Mouse (Mus musculus) MEL (cell line): ENCODE data around the gene Gpr137.

Experiments
- CHD1 ChIP-seq: IDR thresholded peaks from 2 replicates; pipeline ENCODE4 v1.6.1; 2012; ENCODE audit warnings: low read depth, mild to moderate bottlenecking, inconsistent platforms, low read length, improper control_type of control experiment
- CTCF ChIP-seq, 3 experiments: IDR thresholded peaks in 2 of 3; conservative IDR thresholded peaks in 1 of 3; 2 replicates each; pipeline ENCODE4 v1.5.1; 2011 to 2012; ENCODE audit warnings: low read length in 3 of 3, low read depth in 2 of 3, mild to moderate bottlenecking in 2 of 3, improper control_type of control experiment in 1 of 3, inconsistent platforms in 1 of 3, mixed read lengths in 1 of 3, moderate library complexity in 1 of 3; ENCODE audit not compliant: control insufficient read depth in 1 of 3, insufficient read depth in 1 of 3, poor library complexity in 1 of 3, severe bottlenecking in 1 of 3
- EP300 ChIP-seq, 2 experiments: IDR thresholded peaks; 2 replicates each; pipeline ENCODE4 v1.6.1; 2011; ENCODE audit warnings: improper control_type of control experiment in 2 of 2, low read length in 2 of 2, low read depth in 1 of 2, mild to moderate bottlenecking in 1 of 2
- GABPA ChIP-seq: IDR thresholded peaks from 2 replicates; pipeline ENCODE4 v1.6.1; 2012; ENCODE audit warnings: low read depth, mild to moderate bottlenecking, inconsistent platforms, low read length, improper control_type of control experiment, moderate library complexity
- MAZ ChIP-seq: IDR thresholded peaks from 2 replicates; pipeline ENCODE4 v1.6.1; 2012; ENCODE audit warnings: low read depth, mild to moderate bottlenecking, inconsistent platforms, low read length, improper control_type of control experiment
- NELFE ChIP-seq: IDR thresholded peaks from 2 replicates; pipeline ENCODE4 v1.6.1; 2011; ENCODE audit warnings: low read depth, low read length, improper control_type of control experiment
- NRF1 ChIP-seq: IDR thresholded peaks from 2 replicates; pipeline ENCODE4 v1.6.1; 2014; ENCODE audit warnings: low read depth, mild to moderate bottlenecking, inconsistent platforms, low read length, improper control_type of control experiment, moderate library complexity; ENCODE audit not compliant: poor library complexity, insufficient read depth, severe bottlenecking
- POLR2A ChIP-seq, 2 experiments: IDR thresholded peaks; 2 replicates each; pipeline ENCODE4 v1.6.1; 2011 to 2012; ENCODE audit warnings: low read length in 2 of 2, mild to moderate bottlenecking in 2 of 2, control low read depth in 1 of 2, improper control_type of control experiment in 1 of 2, low read depth in 1 of 2, moderate library complexity in 1 of 2; ENCODE audit not compliant: control insufficient read depth in 1 of 2, insufficient read depth in 1 of 2, poor library complexity in 1 of 2
- POLR2AphosphoS2 ChIP-seq: IDR thresholded peaks from 2 replicates; pipeline ENCODE4 v1.6.1; 2011; ENCODE audit warnings: low read length, improper control_type of control experiment
- TAL1 ChIP-seq: IDR thresholded peaks from 2 replicates; pipeline ENCODE4 v1.6.1; 2012; ENCODE audit warnings: mild to moderate bottlenecking, inconsistent platforms, low read length, moderate library complexity, mixed read lengths
- UBTF ChIP-seq: IDR thresholded peaks from 2 replicates; pipeline ENCODE4 v1.6.1; 2012; ENCODE audit warnings: low read depth, mild to moderate bottlenecking, inconsistent platforms, low read length, improper control_type of control experiment, moderate library complexity, borderline replicate concordance; ENCODE audit not compliant: insufficient read depth
- USF1 ChIP-seq: IDR thresholded peaks from 2 replicates; pipeline ENCODE4 v1.6.1; 2014; ENCODE audit warnings: low read depth, mild to moderate bottlenecking, inconsistent platforms, low read length, improper control_type of control experiment, moderate library complexity

- TF ChIP-seq TAL1 (no peak), USF1 (no peak), CTCF (IDR thresholded peaks at IDR 0.05 in 2 of 3, conservative IDR thresholded peaks at IDR 0.05 in 1 of 3; ENCODE audit: control insufficient read depth in 1 of 3, insufficient read depth in 1 of 3, low read depth in 2 of 3, low read length in 3 of 3, poor library complexity in 1 of 3, severe bottlenecking in 1 of 3) (no peak), GABPA (no peak), POLR2AphosphoS2 (no peak), POLR2A (IDR thresholded peaks at IDR 0.05; ENCODE audit: control insufficient read depth in 1 of 2, insufficient read depth in 1 of 2, low read depth in 1 of 2, low read length in 2 of 2, poor library complexity in 1 of 2) (no peak), NRF1 (no peak), NELFE (no peak), MAZ (no peak), UBTF (no peak), EP300 (IDR thresholded peaks at IDR 0.05; ENCODE audit: low read depth in 1 of 2, low read length in 2 of 2) (no peak), CHD1 (no peak)
Measured at GRCm38 (mm10) chr19:6928080-6928479, 14.2 kb downstream of the Gpr137 start.
